Mouse (Mus musculus) thymus, adult 2 months (tissue): ENCODE results near the gene Gm28305.

Source experiments
- CTCF ChIP-seq: fragments of 200-500 bp; IDR thresholded peaks from 2 replicates; pipeline ENCODE4 v1.5.1; 2012; ENCODE audit warnings: mild to moderate bottlenecking, control low read depth, low read length, moderate library complexity, borderline replicate concordance; ENCODE audit not compliant: control insufficient read depth, poor library complexity, insufficient read depth; ENCODE audit errors: extremely low read depth
- POLR2A ChIP-seq: fragments of 200-500 bp; IDR thresholded peaks from 2 replicates; pipeline ENCODE4 v1.6.1; 2012; ENCODE audit warnings: mild to moderate bottlenecking, low read length, control low read depth, moderate library complexity; ENCODE audit not compliant: control insufficient read depth, poor library complexity, insufficient read depth; ENCODE audit errors: extremely low read depth

- TF ChIP-seq CTCF (no peak), POLR2A (no peak)
Measured at GRCm38 (mm10) chr9:104108571-104109143, 68.2 kb downstream of the Gm28305 start.
